Mouse (Mus musculus) hindbrain, postnatal 0 days (tissue): Measurements from ENCODE around the gene Osr1. TPM values are rescaled to one million over a fixed set of nuclear protein-coding genes. Genes with fewer than 3 reads are reported as not detected.

ENCODE experiments used
- ATAC-seq: fragments of 200-750 bp; cut with Nextera tagmentation; 2 replicates; pipeline ENCODE4 v1.8.0; 2017; ENCODE audit warnings: mild to moderate bottlenecking, moderate TSS enrichment, moderate library complexity
- DNase-seq: peaks from one replicate; pipeline ENCODE4 v3.0.0-alpha.2; 2015; ENCODE audit warnings: low spot score
- H3K27ac ChIP-seq: fragments of 300-500 bp; sonication (generic); 2 replicates; pipeline ENCODE4 v1.5.1; 2014; ENCODE audit warnings: mild to moderate bottlenecking
- H3K27me3 ChIP-seq: fragments of 300-500 bp; sonication (generic); 2 replicates; pipeline ENCODE4 v1.6.1; 2014; ENCODE audit warnings: low read length, mixed read lengths; ENCODE audit not compliant: insufficient read depth
- H3K36me3 ChIP-seq: fragments of 300-500 bp; sonication (generic); 2 replicates; pipeline ENCODE4 v1.6.1; 2014; ENCODE audit warnings: low read length, mixed read lengths; ENCODE audit not compliant: insufficient read depth
- H3K4me1 ChIP-seq: fragments of 300-500 bp; sonication (generic); 2 replicates; pipeline ENCODE4 v1.6.1; 2014; ENCODE audit warnings: antibody characterized with exemption, low read length, mixed read lengths; ENCODE audit not compliant: insufficient read depth
- H3K4me2 ChIP-seq: fragments of 300-500 bp; sonication (generic); 2 replicates; pipeline ENCODE4 v1.6.1; 2014; ENCODE audit warnings: low read depth, mild to moderate bottlenecking, low read length, moderate library complexity, mixed read lengths
- H3K4me3 ChIP-seq: fragments of 300-500 bp; sonication (generic); 2 replicates; pipeline ENCODE4 v1.5.1; 2014; ENCODE audit warnings: low read length
- H3K9ac ChIP-seq: fragments of 300-500 bp; sonication (generic); replicated peaks from 2 replicates; pipeline ENCODE4 v1.6.1; 2014; ENCODE audit warnings: mild to moderate bottlenecking, low read length, moderate library complexity, mixed read lengths
- H3K9me3 ChIP-seq: fragments of 300-500 bp; sonication (generic); 2 replicates; pipeline ENCODE4 v1.6.1; 2016; ENCODE audit warnings: low read length, mixed read lengths
- CTCF ChIP-seq: IDR thresholded peaks from 2 replicates; pipeline ENCODE4 v1.5.1; 2016; ENCODE audit warnings: antibody characterized with exemption, control low read depth, low read depth
- WGBS: fragments of 180-500 bp; shearing (Covaris S2); extraction: QIAGEN DNeasy Blood & Tissue Kit; methylation state at CpG from one replicate; pipeline ENCODE4 v1.1.7; 2014; 5-methylcytosine and 5-hydroxymethylcytosine counted together
- polyA plus RNA-seq: library from polyadenylated mRNA; unstranded; fragments of >200 nt; fragmentation: Nextera tagmentation; extraction: Ambion mirVana; gene quantifications from 2 replicates; pipeline ENCODE4 v1.2.1, GENCODE M21; 2015
- total RNA-seq: library from RNA; depleted of rRNA; stranded (reverse); fragments of >200 nt; gene quantifications from 2 replicates; pipeline ENCODE4 v1.2.3, GENCODE M21; 2014

Gene Osr1
- total and polyA plus RNA-seq, 2 experiments from 2014 or later, result 8.5 to 17.6 TPM

DNA sequence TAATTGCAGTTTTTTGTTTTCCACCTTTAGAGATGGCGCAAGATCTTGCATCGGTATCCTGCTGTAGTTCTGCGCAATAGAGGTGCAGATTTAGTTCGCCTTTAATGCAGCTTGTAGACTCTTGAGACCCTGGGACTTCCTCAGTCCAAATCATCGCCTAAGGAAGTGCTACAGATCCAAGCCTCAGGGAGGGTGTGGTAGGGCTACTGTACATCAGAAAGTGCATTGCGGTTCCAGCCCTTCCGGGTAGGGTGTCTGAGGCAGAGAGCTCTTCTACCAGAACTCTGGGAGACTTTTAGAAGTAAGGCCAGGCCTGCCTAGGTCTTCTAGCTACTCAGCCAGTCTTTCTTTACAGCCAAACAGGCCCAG is 15.2 kb downstream of the Osr1 start:
- ATAC-seq (peak; percentile 50; the same call in 1 of the 2 replicates), DNase-seq (no peak)
- TF ChIP-seq CTCF, result no peak
- Histone ChIP-seq H3K27me3 (peaks cover 28% of the 10 kb centered on the region), H3K4me2 (peak overlapping the region; percentile 78), H3K9ac (peak overlapping the region; percentile 34; the same call in 1 of the 2 replicates), H3K4me3 (peak overlapping the region; percentile 48), H3K9me3 (no peaks in the 10 kb centered on the region), H3K27ac (no peak overlapping the region), H3K36me3 (no peaks in the 10 kb centered on the region), H3K4me1 (no peaks in the 10 kb centered on the region)
- WGBS, result 2% methylated on average over 7 of the region's 7 CpGs

DNA sequence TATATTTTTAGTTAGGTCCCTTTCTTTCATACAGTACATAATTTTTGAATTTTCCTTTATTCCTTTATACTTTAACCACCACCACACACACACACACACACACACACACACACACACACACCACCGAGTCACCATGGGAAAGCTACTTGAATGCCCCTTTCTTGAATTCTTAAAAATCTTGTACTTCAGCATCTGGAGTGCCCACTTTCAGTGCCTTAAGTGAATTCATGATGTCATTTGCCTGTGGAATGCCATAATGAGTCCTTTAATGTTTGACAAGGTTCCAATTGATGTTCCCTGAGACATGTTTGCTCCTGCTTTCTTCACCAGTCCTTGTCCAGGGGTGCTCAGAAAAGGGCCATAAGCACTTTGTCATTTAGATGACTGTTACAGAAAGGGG is 17.8 kb downstream of the Osr1 start:
- Histone ChIP-seq H3K4me3 (no peak overlapping the region), H3K27me3 (peaks cover 9% of the 10 kb centered on the region), H3K4me1 (no peaks in the 10 kb centered on the region), H3K36me3 (no peaks in the 10 kb centered on the region), H3K9ac (no peak overlapping the region), H3K9me3 (no peaks in the 10 kb centered on the region), H3K27ac (no peak overlapping the region), H3K4me2 (no peak overlapping the region)
- DNase-seq, result no peak
- WGBS, result 76% methylated on average over 1 of the region's 1 CpGs
- no peak for TF ChIP-seq CTCF
- ATAC-seq, result no peak

DNA sequence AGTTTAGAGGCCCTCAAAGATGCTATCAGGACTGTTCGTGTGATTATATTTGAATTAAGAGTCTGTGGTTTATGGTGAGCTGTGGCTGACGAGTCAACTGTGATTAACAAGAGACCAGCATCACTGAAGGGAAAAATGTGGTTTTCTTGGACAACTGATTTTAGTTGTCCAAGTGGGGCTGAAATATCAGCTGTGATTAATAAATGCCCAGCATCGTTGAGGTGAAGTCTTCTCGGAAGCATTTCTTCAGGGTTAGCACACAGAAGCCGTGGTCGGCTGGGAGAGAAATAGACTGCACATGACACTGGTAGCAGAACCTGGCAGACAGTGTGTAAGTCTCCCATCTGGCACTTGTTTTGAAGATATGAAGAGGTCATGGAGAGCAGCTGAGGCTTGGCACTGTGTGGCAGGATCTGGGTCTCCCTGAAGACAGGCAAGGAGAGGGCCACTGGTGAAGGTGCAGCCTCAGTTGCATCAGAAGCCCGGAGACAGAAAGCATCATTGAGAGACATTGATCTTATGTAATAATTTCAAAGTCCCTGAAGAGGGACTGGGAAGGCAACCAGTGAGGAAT is 19.7 kb downstream of the Osr1 start:
- no peaks in the 10 kb centered on the region for H3K9me3 ChIP-seq
- H3K4me3 ChIP-seq, result no peak overlapping the region
- no peak overlapping the region for H3K27ac ChIP-seq
- H3K4me2 ChIP-seq, result no peak overlapping the region
- WGBS, result 60% methylated on average over 7 of the region's 7 CpGs
- no peaks in the 10 kb centered on the region for H3K36me3 ChIP-seq
- no peaks in the 10 kb centered on the region for H3K27me3 ChIP-seq
- no peak for TF ChIP-seq CTCF
- no peaks in the 10 kb centered on the region for H3K4me1 ChIP-seq
- DNase-seq, result no peak
- H3K9ac ChIP-seq, result no peak overlapping the region
- peak; percentile 54 for ATAC-seq

DNA sequence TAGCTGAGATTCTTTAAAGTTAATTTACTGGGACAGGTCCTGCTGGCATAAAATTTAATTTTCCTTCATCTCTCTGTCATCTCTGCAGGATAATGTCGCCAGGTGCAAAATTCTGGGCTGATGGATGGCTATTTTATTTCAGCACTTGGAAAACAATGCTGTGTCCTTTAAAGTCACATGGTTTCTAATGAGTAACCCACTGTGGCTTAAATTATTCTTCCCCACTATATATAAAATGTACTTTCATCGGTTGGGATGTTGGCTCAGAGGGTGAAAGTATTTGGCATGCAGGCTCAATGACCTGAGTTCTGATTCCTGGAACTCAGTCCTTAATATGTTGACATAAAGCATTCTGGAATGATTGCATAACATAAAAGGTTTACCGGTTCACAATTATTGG is 21.2 kb downstream of the Osr1 start:
- TF ChIP-seq CTCF, result no peak

DNA sequence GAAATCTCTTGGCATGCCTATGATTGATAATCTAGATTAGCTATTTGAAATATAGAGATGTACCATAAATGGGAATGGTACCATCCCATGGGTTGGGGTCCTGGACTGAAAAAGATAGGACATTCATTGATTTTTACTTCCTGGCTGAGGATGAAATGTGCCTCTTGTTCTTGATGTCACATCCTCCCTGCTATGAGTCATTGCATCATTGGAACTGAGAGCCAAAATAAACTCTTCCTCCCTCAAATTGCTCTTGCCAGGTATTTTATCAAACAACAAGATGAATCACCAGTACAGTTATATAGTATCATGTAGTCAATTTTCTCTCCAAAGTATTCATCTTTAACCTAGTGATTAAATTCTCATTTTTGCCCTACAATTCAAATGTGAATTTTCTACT is 28.3 kb downstream of the Osr1 start:
- no peaks in the 10 kb centered on the region for H3K4me1 ChIP-seq
- no peaks in the 10 kb centered on the region for H3K36me3 ChIP-seq
- no peak overlapping the region for H3K4me3 ChIP-seq
- H3K27me3 ChIP-seq, result no peaks in the 10 kb centered on the region
- ATAC-seq (no peak), DNase-seq (no peak)
- H3K4me2 ChIP-seq, result no peak overlapping the region
- H3K9me3 ChIP-seq, result no peaks in the 10 kb centered on the region
- no peak overlapping the region for H3K9ac ChIP-seq
- TF ChIP-seq CTCF, result no peak
- no peak overlapping the region for H3K27ac ChIP-seq

More for the DNA sequence above, 21.2 kb downstream of the Osr1 start:
- H3K4me1 ChIP-seq, result no peaks in the 10 kb centered on the region
- H3K9me3 ChIP-seq, result no peaks in the 10 kb centered on the region
- ATAC-seq, result no peak
- no peak overlapping the region for H3K9ac ChIP-seq
- no peak overlapping the region for H3K4me3 ChIP-seq
- H3K27me3 ChIP-seq, result no peaks in the 10 kb centered on the region
- no peak overlapping the region for H3K27ac ChIP-seq
- no peak overlapping the region for H3K4me2 ChIP-seq
- no peak for DNase-seq
- 49% methylated on average over 3 of the region's 3 CpGs for WGBS
- H3K36me3 ChIP-seq, result no peaks in the 10 kb centered on the region
